Mouse (Mus musculus) heart, embryonic 16.5 days (tissue): ENCODE results near the gene Acoxl. TPM values are rescaled to one million over a fixed set of nuclear protein-coding genes. Genes with fewer than 3 reads are reported as not detected.

ENCODE experiments used
- ATAC-seq: fragments of 200-750 bp; cut with Nextera tagmentation; replicated peaks from 2 replicates; pipeline ENCODE4 v1.8.0; 2017; ENCODE audit warnings: moderate number of reproducible peaks; ENCODE audit not compliant: insufficient read depth, low FRiP score; ENCODE audit errors: extremely low read depth
- H3K27ac ChIP-seq: fragments of 300-500 bp; sonication (generic); 2 replicates; pipeline ENCODE4 v1.5.1; 2014; ENCODE audit warnings: mild to moderate bottlenecking, low read length, control low read depth, moderate library complexity
- H3K27me3 ChIP-seq: fragments of 300-500 bp; sonication (generic); 2 replicates; pipeline ENCODE4 v1.6.1; 2014; ENCODE audit warnings: low read length, mixed read lengths; ENCODE audit not compliant: control insufficient read depth, insufficient read depth
- H3K36me3 ChIP-seq: fragments of 300-500 bp; sonication (generic); 2 replicates; pipeline ENCODE4 v1.6.1; 2014; ENCODE audit not compliant: control insufficient read depth, insufficient read depth
- H3K4me1 ChIP-seq: fragments of 300-500 bp; sonication (generic); 2 replicates; pipeline ENCODE4 v1.6.1; 2014; ENCODE audit warnings: low read length, mixed read lengths; ENCODE audit not compliant: control insufficient read depth, insufficient read depth
- H3K4me2 ChIP-seq: fragments of 300-500 bp; sonication (generic); 2 replicates; pipeline ENCODE4 v1.6.1; 2014; ENCODE audit warnings: low read depth, mild to moderate bottlenecking, control low read depth, low read length
- H3K4me3 ChIP-seq: fragments of 300-500 bp; sonication (generic); 2 replicates; pipeline ENCODE4 v1.5.1; 2014; ENCODE audit warnings: mild to moderate bottlenecking, control low read depth, low read length
- H3K9ac ChIP-seq: fragments of 300-500 bp; sonication (generic); 2 replicates; pipeline ENCODE4 v1.6.1; 2014; ENCODE audit warnings: low read length, control low read depth
- H3K9me3 ChIP-seq: fragments of 300-500 bp; sonication (generic); replicated peaks from 2 replicates; pipeline ENCODE4 v1.6.1; 2016; ENCODE audit warnings: low read length; ENCODE audit not compliant: control insufficient read depth
- WGBS: fragments of 180-500 bp; shearing (Covaris S2); extraction: QIAGEN DNeasy Blood & Tissue Kit; methylation state at CpG from one replicate; pipeline ENCODE4 v1.1.7; 2014; 5-methylcytosine and 5-hydroxymethylcytosine counted together
- polyA plus RNA-seq: library from polyadenylated mRNA; unstranded; fragments of >200 nt; fragmentation: Nextera tagmentation; extraction: Ambion mirVana; gene quantifications from 2 replicates; pipeline ENCODE4 v1.2.1, GENCODE M21; 2015

The Acoxl gene
- polyA plus RNA-seq, 1 experiment from 2014 or later: 0.11 TPM

GRCm38 (mm10) chr2:127841402-127841801, 2.7 kb downstream of the Acoxl start:
- no peak overlapping the region for H3K9ac ChIP-seq
- 64% methylated on average over 1 of the region's 1 CpGs for WGBS
- no peaks in the 10 kb centered on the region for H3K36me3 ChIP-seq
- no peak overlapping the region for H3K27ac ChIP-seq
- ATAC-seq: no peak
- no peak overlapping the region for H3K4me2 ChIP-seq
- H3K4me3 ChIP-seq: no peak overlapping the region
- no peaks in the 10 kb centered on the region for H3K4me1 ChIP-seq
- H3K27me3 ChIP-seq: peaks cover 35% of the 10 kb centered on the region
- no peaks in the 10 kb centered on the region for H3K9me3 ChIP-seq

- H3K27ac ChIP-seq: no peak overlapping the region
- no peaks in the 10 kb centered on the region for H3K36me3 ChIP-seq
- H3K9me3 ChIP-seq: no peaks in the 10 kb centered on the region
- no peak for ATAC-seq
- H3K27me3 ChIP-seq: peaks cover 28% of the 10 kb centered on the region
- H3K4me3 ChIP-seq: no peak overlapping the region
- 55% methylated on average over 3 of the region's 3 CpGs for WGBS
- no peak overlapping the region for H3K9ac ChIP-seq
- no peak overlapping the region for H3K4me2 ChIP-seq
- H3K4me1 ChIP-seq: no peaks in the 10 kb centered on the region
Observed at GRCm38 (mm10) chr2:127842421-127842820, 3.7 kb downstream of the Acoxl start.

GRCm38 (mm10) chr2:127845346-127845982, 6.8 kb downstream of the Acoxl start:
- ATAC-seq: no peak
- H3K4me1 ChIP-seq: no peaks in the 10 kb centered on the region
- H3K4me2 ChIP-seq: no peak overlapping the region
- no peak overlapping the region for H3K4me3 ChIP-seq
- no peak overlapping the region for H3K27ac ChIP-seq
- H3K9ac ChIP-seq: no peak overlapping the region
- H3K36me3 ChIP-seq: no peaks in the 10 kb centered on the region
- H3K27me3 ChIP-seq: peaks cover 6% of the 10 kb centered on the region
- whole genome bisulfite sequencing: 34% methylated on average over 7 of the region's 7 CpGs
- no peaks in the 10 kb centered on the region for H3K9me3 ChIP-seq

GRCm38 (mm10) chr2:127846008-127846407, 7.3 kb downstream of the Acoxl start:
- 0 out of 2 replicates have a peak, but pooled peaks cover 2% of the 10 kb centered on the region for H3K4me1 ChIP-seq
- H3K4me3 ChIP-seq: no peak overlapping the region
- no peak for ATAC-seq
- H3K9ac ChIP-seq: no peak overlapping the region
- no peak overlapping the region for H3K4me2 ChIP-seq
- H3K27me3 ChIP-seq: peaks cover 3% of the 10 kb centered on the region; the same call in 1 of the 2 replicates
- H3K9me3 ChIP-seq: no peaks in the 10 kb centered on the region
- no peak overlapping the region for H3K27ac ChIP-seq
- no peaks in the 10 kb centered on the region for H3K36me3 ChIP-seq

- Histone ChIP-seq H3K27ac (no peak overlapping the region), H3K4me1 (peaks cover 7% of the 10 kb centered on the region; the same call in 1 of the 2 replicates), H3K36me3 (no peaks in the 10 kb centered on the region), H3K4me2 (no peak overlapping the region), H3K9ac (no peak overlapping the region), H3K4me3 (no peak overlapping the region), H3K27me3 (peaks cover under 1% of the 10 kb centered on the region; the same call in 1 of the 2 replicates), H3K9me3 (no peaks in the 10 kb centered on the region)
- ATAC-seq: no peak
- WGBS: 17% methylated on average over 1 of the region's 1 CpGs
Observed at GRCm38 (mm10) chr2:127846571-127846970, 7.9 kb downstream of the Acoxl start.

- H3K4me1 ChIP-seq: peaks cover 18% of the 10 kb centered on the region
- ATAC-seq: no peak
- H3K9ac ChIP-seq: no peak overlapping the region
- no peaks in the 10 kb centered on the region for H3K27me3 ChIP-seq
- no peaks in the 10 kb centered on the region for H3K36me3 ChIP-seq
- 68% methylated on average over 2 of the region's 2 CpGs for WGBS
- no peaks in the 10 kb centered on the region for H3K9me3 ChIP-seq
- H3K4me2 ChIP-seq: no peak overlapping the region
- H3K27ac ChIP-seq: no peak overlapping the region
- no peak overlapping the region for H3K4me3 ChIP-seq
Observed at GRCm38 (mm10) chr2:127850371-127850770, 11.7 kb downstream of the Acoxl start.

- Histone ChIP-seq H3K4me3 (no peak overlapping the region), H3K4me2 (no peak overlapping the region), H3K27me3 (peaks cover 3% of the 10 kb centered on the region; the same call in 1 of the 2 replicates), H3K27ac (peak overlapping the region; percentile 77), H3K4me1 (peaks cover 18% of the 10 kb centered on the region), H3K9ac (no peak overlapping the region), H3K36me3 (no peaks in the 10 kb centered on the region), H3K9me3 (no peaks in the 10 kb centered on the region)
- peak; percentile 100 for ATAC-seq
- WGBS: 51% methylated on average over 4 of the region's 4 CpGs
Observed at GRCm38 (mm10) chr2:127854332-127854991, 15.8 kb downstream of the Acoxl start.

GRCm38 (mm10) chr2:127864381-127864780, 25.7 kb downstream of the Acoxl start:
- Histone ChIP-seq H3K9ac (no peak overlapping the region), H3K36me3 (no peaks in the 10 kb centered on the region), H3K9me3 (no peaks in the 10 kb centered on the region), H3K27ac (no peak overlapping the region), H3K4me2 (no peak overlapping the region), H3K4me1 (no peaks in the 10 kb centered on the region), H3K4me3 (no peak overlapping the region), H3K27me3 (peaks cover 4% of the 10 kb centered on the region; the same call in 1 of the 2 replicates)
- ATAC-seq: no peak
- 67% methylated on average over 4 of the region's 4 CpGs for WGBS

- ATAC-seq: no peak
- H3K36me3 ChIP-seq: no peaks in the 10 kb centered on the region
- H3K9ac ChIP-seq: no peak overlapping the region
- H3K4me3 ChIP-seq: no peak overlapping the region
- no peaks in the 10 kb centered on the region for H3K4me1 ChIP-seq
- WGBS: 68% methylated on average over 5 of the region's 5 CpGs
- H3K9me3 ChIP-seq: no peaks in the 10 kb centered on the region
- no peak overlapping the region for H3K4me2 ChIP-seq
- no peak overlapping the region for H3K27ac ChIP-seq
- H3K27me3 ChIP-seq: peaks cover 6% of the 10 kb centered on the region; the same call in 1 of the 2 replicates
Observed at GRCm38 (mm10) chr2:127881063-127881462, 42.4 kb downstream of the Acoxl start.
